In the genomic region with DNA sequence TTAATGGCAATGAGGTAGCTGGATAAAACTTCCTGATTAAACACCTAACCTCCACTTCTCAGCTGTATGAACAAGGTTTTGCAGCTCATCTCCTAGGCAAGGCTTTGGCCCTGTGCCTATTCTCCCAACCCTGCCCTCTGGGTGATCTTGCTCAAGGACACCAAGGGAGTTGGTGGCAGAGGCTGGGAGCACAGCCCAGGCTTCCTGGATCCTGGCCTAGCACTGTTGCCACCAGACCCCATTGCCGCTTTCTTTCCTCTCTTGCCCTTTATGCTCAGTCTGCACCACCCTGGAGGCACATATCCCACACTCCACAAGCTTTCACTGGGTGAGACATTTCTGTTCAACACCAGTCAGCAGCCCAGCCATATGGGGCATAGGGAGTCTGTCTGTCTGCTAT, we compare ENCODE assay signal across 12 mouse cellular contexts. TPM values are rescaled to one million over a fixed set of nuclear protein-coding genes. Genes with fewer than 3 reads are reported as not detected.
DNase-seq lines count a peak whose midpoint lies in the region; ATAC-seq lines count a peak whose summit lies in the region.
"Had no signal": no experiment of that assay in that cellular context is flagged by ENCODE, and none has a peak within 500 bp of the region (broad histone marks: within the 10 kb centered on the region; RNA-seq: fewer than 3 reads in every experiment).

No protein-coding gene starts in this region.

- H3K27ac ChIP-seq in heart, embryonic 13.5 days (replicated peaks): peak overlapping the region; percentile 59; the same call in 1 of the 2 replicates
- H3K27ac ChIP-seq in brown adipose tissue, adult 24 weeks (replicated peaks; ENCODE audit: low read depth, low read length): peak overlapping the region; percentile 39; the same call in 1 of the 2 replicates
- H3K27ac ChIP-seq: hindbrain, embryonic 12.5 days; liver, embryonic 15.5 days had no signal

- no peaks in the 10 kb centered on the region for H3K9me3 ChIP-seq in heart, embryonic 13.5 days
- H3K9me3 ChIP-seq: hindbrain, embryonic 12.5 days; liver, embryonic 15.5 days had no signal

- H3K4me3 ChIP-seq in heart, embryonic 13.5 days: no peak overlapping the region
- H3K4me3 ChIP-seq in brown adipose tissue, adult 24 weeks (ENCODE audit: insufficient read depth, low read depth, low read length): no peak overlapping the region
- H3K4me3 ChIP-seq: hindbrain, embryonic 12.5 days; liver, embryonic 15.5 days had no signal

- peaks cover 12% of the 10 kb centered on the region; the same call in 1 of the 2 replicates for H3K27me3 ChIP-seq in heart, embryonic 13.5 days (replicated peaks)
- H3K27me3 ChIP-seq: liver, embryonic 15.5 days had no signal

- peaks cover 26% of the 10 kb centered on the region for H3K4me1 ChIP-seq in heart, embryonic 13.5 days
- peaks cover 15% of the 10 kb centered on the region for H3K4me1 ChIP-seq in brown adipose tissue, adult 24 weeks (ENCODE audit: control insufficient read depth, insufficient read depth, insufficient read length, low read length)
- H3K4me1 ChIP-seq: hindbrain, embryonic 12.5 days had no signal

- 67% methylated on average over 1 of the region's 1 CpGs for WGBS in heart, embryonic 13.5 days

- no peaks in the 10 kb centered on the region for H3K36me3 ChIP-seq in heart, embryonic 13.5 days
- H3K36me3 ChIP-seq: hindbrain, embryonic 12.5 days; liver, embryonic 15.5 days had no signal

- no peak for DNase-seq in heart, adult 8-10 months (ENCODE audit: low spot score)
- peak; percentile 18 for DNase-seq in lung, postnatal 36 days
- no peak for DNase-seq in lung, postnatal 25 days (ENCODE audit: low spot score)
- peak; percentile 58 to 68 for DNase-seq in heart, postnatal 10 days
- DNase-seq in frontal cortex, postnatal 25 days (ENCODE audit: low spot score in 2 of 2): no peak
- DNase-seq: kidney, postnatal 4 days had no signal

- intact Hi-C loops in heart, postnatal 10 days (cut with DNase I): no loop called here

- ATAC-seq in heart, embryonic 13.5 days (ENCODE audit: extremely low read depth, insufficient number of reproducible peaks, low FRiP score, low TSS enrichment): no peak; the same call in 1 of the 2 replicates
- no peak for ATAC-seq in inflammation-experienced regulatory T-cells, adult 6 months
- ATAC-seq: forebrain, embryonic 16.5 days had no signal

- no peak overlapping the region for H3K4me2 ChIP-seq in heart, embryonic 13.5 days
- H3K4me2 ChIP-seq: hindbrain, embryonic 12.5 days; liver, embryonic 15.5 days had no signal

- no peak overlapping the region for H3K9ac ChIP-seq in heart, embryonic 13.5 days
- H3K9ac ChIP-seq: hindbrain, embryonic 12.5 days; liver, embryonic 15.5 days had no signal

RNA-seq across cellular contexts. Expression of a gene that starts 35.7 kb away (rescaled TPM):
- polyA plus RNA-seq in heart, embryonic 13.5 days (2015; fragmentation: Nextera tagmentation; extraction: Ambion mirVana): 163 and 212 TPM in 2 replicates
- 100 to 1,000 TPM; 121 to 152 (median 126) TPM for total RNA-seq in heart, adult 8-10 months (2022)
- 38.4 and 73.3 TPM in 2 replicates for polyA plus RNA-seq in brown adipose tissue, adult 24 weeks (2012; ENCODE audit: insufficient read depth, insufficient read length, missing spikeins)
- total RNA-seq in heart, postnatal 10 days (2021): 100 to 1,000 TPM; 138 to 195 TPM
- polyA plus RNA-seq in inflammation-experienced regulatory T-cells, adult 6 months (2017; shearing (Covaris generic)): 100 to 1,000 TPM; 154 to 316 (median 209) TPM

Comparison
In these comparisons a context has a peak if more than half of its experiments do, and no peak if none do; other contexts are left out.
1. DNase-seq: peak in lung, postnatal 36 days (single experiment) and heart, postnatal 10 days (2 of 2); none in heart, adult 8-10 months (single experiment), lung, postnatal 25 days (single experiment) and frontal cortex, postnatal 25 days (0 of 2).